Mouse (Mus musculus): ENCODE measurements around the gene Ikzf1.

GRCm38 (mm10) chr11:11731727-11732126, 46.9 kb downstream of the Ikzf1 start:
- TF ChIP-seq POLR2A (IDR thresholded peaks at IDR 0.05; ENCODE audit: extremely low read depth, insufficient read depth, low read length) (no peak), CTCF (IDR thresholded peaks at IDR 0.05; ENCODE audit: extremely low read depth, insufficient read depth, low read length) (no peak)
